Mouse (Mus musculus) liver, adult 2 months (tissue): ENCODE measurements around the gene Stab1.

Experiments used
- CTCF ChIP-seq: fragments of 200-500 bp; IDR thresholded peaks from 2 replicates; pipeline ENCODE4 v1.5.1; 2011; ENCODE audit warnings: low read depth, low read length, control low read depth
- POLR2A ChIP-seq: fragments of 200-500 bp; IDR thresholded peaks from 2 replicates; pipeline ENCODE4 v1.6.1; 2011; ENCODE audit warnings: low read length, control low read depth; ENCODE audit not compliant: insufficient read depth; ENCODE audit errors: extremely low read depth

GRCm38 (mm10) chr14:31140141-31140540 lies 28.3 kb downstream of the Stab1 start:
- TF ChIP-seq POLR2A (no peak), CTCF (no peak)
